Mouse (Mus musculus): ENCODE measurements around the gene Galk1.

GRCm38 (mm10) chr11:116058868-116059690 lies 46.6 kb upstream of the Galk1 start:
- TF ChIP-seq CTCF (IDR thresholded peaks at IDR 0.05) (no peak), EP300 (IDR thresholded peaks at IDR 0.05; ENCODE audit: insufficient read depth, low read depth, low read length) (no peak), POLR2A (IDR thresholded peaks at IDR 0.05; ENCODE audit: insufficient read depth, low read depth, low read length) (no peak)
